Mouse (Mus musculus) embryonic fibroblast, embryonic 13.5 days (primary cell): ENCODE data around the gene Sec14l1. TPM values are rescaled to one million over a fixed set of nuclear protein-coding genes. Genes with fewer than 3 reads are reported as not detected.

ENCODE experiments used
- H3K27ac ChIP-seq: 2 replicates; pipeline ENCODE4 v1.5.1; 2012; ENCODE audit warnings: low read length, control low read depth, inconsistent platforms; ENCODE audit not compliant: insufficient read depth
- H3K4me1 ChIP-seq: 2 replicates; pipeline ENCODE4 v1.6.1; 2011; ENCODE audit warnings: low read length; ENCODE audit not compliant: control insufficient read depth, insufficient read depth
- H3K4me3 ChIP-seq: 2 replicates; pipeline ENCODE4 v1.5.1; 2011; ENCODE audit warnings: mild to moderate bottlenecking, control low read depth, low read length; ENCODE audit not compliant: insufficient read depth
- CTCF ChIP-seq: IDR thresholded peaks from 2 replicates; pipeline ENCODE4 v1.5.1; 2011; ENCODE audit warnings: mild to moderate bottlenecking, control low read depth, low read length, moderate library complexity, borderline replicate concordance; ENCODE audit not compliant: insufficient read depth
- POLR2A ChIP-seq: IDR thresholded peaks from 2 replicates; pipeline ENCODE4 v1.6.1; 2011; ENCODE audit warnings: low read depth, mild to moderate bottlenecking, control low read depth, low read length, moderate library complexity
- polyA plus RNA-seq: library from polyadenylated mRNA; stranded (reverse); fragments of >200 nt; gene quantifications from 2 replicates; pipeline ENCODE4 v1.2.4, GENCODE M21; 2011; ENCODE audit warnings: low read depth; ENCODE audit not compliant: missing spikeins, insufficient read length

Sec14l1 gene
- polyA plus RNA-seq, 1 experiment, result 70.4 TPM

DNA sequence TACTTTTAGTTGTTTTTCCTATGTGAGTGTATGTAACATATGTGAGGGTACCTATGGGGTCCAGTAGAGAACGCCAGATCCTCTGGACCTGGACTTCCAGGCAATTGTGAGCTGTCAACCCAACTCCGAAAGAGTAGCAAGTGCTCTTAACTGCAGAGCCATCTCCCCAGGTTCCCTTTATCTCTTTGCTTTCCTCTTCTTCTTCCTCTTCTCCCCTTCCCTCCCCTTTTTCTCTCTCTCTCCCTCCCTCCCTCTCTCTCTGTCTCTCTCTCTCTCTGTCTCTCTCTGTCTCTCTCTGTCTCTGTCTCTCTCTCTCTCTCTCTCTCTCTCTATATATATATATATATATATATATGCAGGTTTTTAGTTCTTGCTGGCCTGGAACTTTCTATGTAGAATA is 7.1 kb upstream of the Sec14l1 start:
- Histone ChIP-seq H3K4me3 (no peak overlapping the region), H3K27ac (no peak overlapping the region), H3K4me1 (peaks cover 10% of the 10 kb centered on the region)
- TF ChIP-seq POLR2A, result no peak
- no peak for TF ChIP-seq CTCF

GRCm38 (mm10) chr11:117108595-117108994 is 6.4 kb upstream of the Sec14l1 start:
- H3K4me3 ChIP-seq, result no peak overlapping the region
- H3K27ac ChIP-seq, result peak overlapping the region; percentile 61
- peaks cover 10% of the 10 kb centered on the region for H3K4me1 ChIP-seq
- TF ChIP-seq CTCF (no peak), POLR2A (no peak)

DNA sequence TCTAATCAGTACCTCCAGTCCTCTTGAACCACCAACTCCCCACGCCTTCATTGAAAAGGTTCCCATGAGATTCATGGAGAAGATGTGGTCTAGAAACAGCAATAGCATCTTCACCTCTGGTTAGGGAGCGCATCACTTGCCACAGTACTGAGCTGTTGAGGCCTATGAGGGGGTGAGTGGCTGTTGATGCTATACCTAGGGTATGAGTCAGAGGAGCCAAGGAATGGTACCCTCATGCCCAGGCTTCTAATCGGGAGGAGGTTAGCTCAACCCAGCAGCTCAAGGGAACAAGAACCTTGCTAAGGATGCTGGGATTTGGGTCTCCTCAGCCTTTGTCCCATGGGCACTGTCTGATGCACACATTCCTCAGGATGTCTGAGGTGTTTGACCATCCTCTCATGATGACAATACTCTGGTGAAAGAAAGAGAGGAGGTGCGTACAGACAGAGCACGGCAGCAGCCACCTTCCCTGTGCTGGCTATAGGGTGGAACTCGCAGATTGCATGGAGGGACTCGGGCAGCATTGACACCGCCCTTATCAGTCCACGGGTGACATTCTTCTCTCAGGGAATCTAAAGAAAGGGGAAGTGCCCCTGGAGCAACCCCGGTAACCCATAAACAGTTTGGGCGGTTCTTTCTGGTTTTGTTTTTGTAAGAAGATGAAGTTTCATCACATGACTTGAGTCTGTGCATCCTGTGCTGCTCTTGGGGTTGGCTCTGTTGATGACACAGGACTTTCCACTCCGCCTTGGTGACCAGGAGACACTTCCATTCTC is 5.6 kb upstream of the Sec14l1 start:
- no peak overlapping the region for H3K27ac ChIP-seq
- H3K4me3 ChIP-seq, result no peak overlapping the region
- no peak for TF ChIP-seq POLR2A
- no peak for TF ChIP-seq CTCF
- H3K4me1 ChIP-seq, result peaks cover 10% of the 10 kb centered on the region

DNA sequence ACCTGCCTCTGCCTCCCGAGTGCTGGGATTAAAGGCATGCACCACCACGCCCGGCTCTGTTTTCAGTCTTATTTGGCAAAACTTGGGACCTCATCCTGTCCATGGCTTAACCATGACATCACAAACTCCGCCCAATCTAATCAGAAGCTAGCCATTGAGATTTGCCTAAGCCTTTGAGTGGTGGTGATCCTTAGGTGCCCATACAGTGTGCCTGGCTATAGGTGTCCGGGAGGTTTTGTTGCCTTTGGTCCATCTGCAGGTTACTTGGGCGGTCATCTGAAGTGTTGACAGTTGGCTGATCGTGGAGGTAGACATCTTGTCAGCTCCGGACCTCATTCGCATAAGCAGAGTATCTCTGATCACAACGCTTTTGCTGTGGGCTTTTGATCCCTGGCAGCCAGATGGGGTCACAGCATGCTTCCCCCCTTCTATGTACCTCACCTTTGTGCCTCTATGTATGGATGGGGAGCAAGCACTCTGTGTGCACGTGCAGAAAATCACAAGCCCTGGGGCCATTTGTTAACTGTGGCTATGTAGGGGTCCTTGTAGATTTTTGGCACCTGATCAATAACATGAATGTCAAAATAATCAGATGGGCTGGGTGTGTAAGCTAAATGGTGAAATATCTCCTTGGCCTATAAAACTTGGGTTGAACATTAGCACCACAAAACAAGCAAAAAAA is 2.9 kb upstream of the Sec14l1 start:
- Histone ChIP-seq H3K4me1 (peaks cover 10% of the 10 kb centered on the region), H3K27ac (no peak overlapping the region)
- no peak for TF ChIP-seq POLR2A
- TF ChIP-seq CTCF, result no peak

GRCm38 (mm10) chr11:117112649-117113051 is 2.3 kb upstream of the Sec14l1 start:
- H3K4me1 ChIP-seq, result peaks cover 14% of the 10 kb centered on the region
- H3K4me3 ChIP-seq, result no peak overlapping the region
- H3K27ac ChIP-seq, result no peak overlapping the region
- TF ChIP-seq CTCF (no peak), POLR2A (no peak)

More for the DNA sequence above, 2.9 kb upstream of the Sec14l1 start:
- no peak overlapping the region for H3K4me3 ChIP-seq

GRCm38 (mm10) chr11:117113377-117113776 is 1.6 kb upstream of the Sec14l1 start:
- Histone ChIP-seq H3K27ac (no peak overlapping the region), H3K4me1 (peaks cover 17% of the 10 kb centered on the region), H3K4me3 (no peak overlapping the region)
- no peak for TF ChIP-seq POLR2A
- peak; percentile 17; the same call in 1 of the 2 replicates for TF ChIP-seq CTCF

GRCm38 (mm10) chr11:117114231-117114591 is 757 bp upstream of the Sec14l1 start:
- H3K4me3 ChIP-seq, result peak overlapping the region; percentile 58
- peak overlapping the region; percentile 98 for H3K27ac ChIP-seq
- H3K4me1 ChIP-seq, result peaks cover 17% of the 10 kb centered on the region
- no peak for TF ChIP-seq POLR2A
- no peak for TF ChIP-seq CTCF

DNA sequence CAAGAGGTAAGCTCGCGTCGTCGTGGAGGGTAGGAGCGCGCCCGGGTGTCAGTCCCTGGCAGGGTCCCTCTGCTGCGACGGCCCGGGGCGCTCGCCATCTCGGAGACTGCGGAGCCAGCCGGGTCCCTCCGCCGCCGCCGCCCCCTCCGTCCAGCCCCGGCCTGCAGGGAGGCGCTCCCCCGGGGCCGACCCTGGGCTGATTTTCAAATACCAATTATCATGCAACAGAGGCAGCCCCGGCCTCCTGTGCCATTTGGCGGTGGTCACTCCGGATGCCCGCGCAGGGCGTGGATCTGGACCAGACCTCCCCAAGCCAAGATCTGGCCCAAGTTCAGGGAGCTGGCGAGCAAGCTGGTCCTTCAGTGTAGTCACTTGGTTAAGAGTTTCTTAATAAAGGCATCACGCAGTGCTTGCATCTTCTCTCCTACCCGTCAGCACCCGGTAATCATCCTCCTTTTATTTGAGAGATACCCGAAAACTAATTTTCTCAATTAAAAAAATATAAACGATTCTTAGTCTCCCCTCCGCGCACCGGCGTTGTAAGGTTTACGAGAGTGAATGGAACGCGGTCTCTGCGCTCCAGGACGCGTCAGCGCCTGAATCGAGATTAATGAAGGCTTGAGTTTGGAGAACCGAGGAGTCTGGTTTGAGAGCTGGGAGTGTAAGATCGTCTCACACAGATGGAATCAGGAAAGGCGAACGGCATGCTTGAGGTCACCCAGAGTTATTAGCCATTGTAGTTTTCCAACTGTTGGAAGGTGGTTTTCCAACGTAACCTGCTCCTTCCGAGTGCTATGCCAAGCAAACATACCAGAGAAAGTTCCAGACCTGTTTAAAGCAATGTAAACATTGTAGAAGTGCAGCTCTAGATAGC is 615 bp downstream of the Sec14l1 start:
- peak overlapping the region; percentile 69 for H3K27ac ChIP-seq
- peak overlapping the region; percentile 75 for H3K4me3 ChIP-seq
- H3K4me1 ChIP-seq, result peaks cover 22% of the 10 kb centered on the region
- TF ChIP-seq POLR2A, result no peak
- no peak for TF ChIP-seq CTCF

DNA sequence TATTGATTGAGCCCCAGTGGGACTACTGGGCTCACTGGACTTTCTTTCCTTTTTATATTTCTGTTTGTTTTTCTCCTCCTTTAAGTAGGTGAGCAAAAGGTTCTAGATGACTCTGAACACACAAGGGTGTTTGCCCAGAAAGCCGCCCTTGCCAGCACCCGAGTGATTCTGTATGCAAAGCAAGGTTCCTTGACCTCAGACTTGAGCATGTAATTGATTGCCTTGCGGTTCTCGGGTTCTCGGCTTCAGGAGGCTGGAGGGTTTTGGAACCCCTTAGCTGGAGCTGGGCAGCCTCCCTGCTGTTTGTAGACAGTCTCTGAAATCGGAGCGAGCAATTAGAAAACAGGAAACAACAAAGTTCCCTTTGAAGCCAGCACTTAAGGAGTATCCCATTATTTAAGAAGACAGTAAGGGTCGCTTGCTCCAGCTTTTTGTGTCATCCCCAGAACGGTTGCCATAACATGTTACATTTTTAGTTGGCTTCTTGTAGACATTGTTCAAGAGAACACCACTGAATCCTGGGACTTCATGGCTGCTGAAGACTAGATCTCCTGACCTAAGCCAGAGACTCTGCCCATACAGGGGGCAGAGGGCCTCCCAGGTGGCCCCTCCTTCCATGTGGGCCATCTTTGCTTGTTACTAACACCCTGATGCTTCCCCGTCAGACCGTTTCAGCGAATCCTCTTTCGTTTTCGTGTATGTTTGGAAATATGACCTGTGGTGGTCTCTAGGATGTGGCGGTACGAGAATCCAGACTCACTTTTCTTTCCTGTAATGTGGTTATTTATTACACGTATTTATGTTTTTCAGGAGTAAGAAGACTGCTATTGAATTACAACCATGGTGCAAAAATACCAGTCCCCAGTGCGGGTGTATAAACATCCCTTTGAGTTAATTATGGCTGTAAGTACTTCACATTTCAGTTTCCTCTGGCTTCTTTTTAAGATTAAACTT is 1.7 kb downstream of the Sec14l1 start:
- peak overlapping the region; percentile 75 for H3K4me3 ChIP-seq
- peak overlapping the region; percentile 24; the same call in 1 of the 2 replicates for H3K27ac ChIP-seq
- TF ChIP-seq CTCF (no peak), POLR2A (no peak)
- peaks cover 30% of the 10 kb centered on the region for H3K4me1 ChIP-seq
